Mouse (Mus musculus): ENCODE results near the gene Klra1. TPM values are rescaled to one million over a fixed set of nuclear protein-coding genes. Genes with fewer than 3 reads are reported as not detected.
"Not testable (repeated sequence)": the region's sequence is repeated elsewhere in the genome, so short reads cannot be mapped to it uniquely, and the experiment has no call there.

Gene Klra1
- total RNA-seq (2021) = not detected

DNA sequence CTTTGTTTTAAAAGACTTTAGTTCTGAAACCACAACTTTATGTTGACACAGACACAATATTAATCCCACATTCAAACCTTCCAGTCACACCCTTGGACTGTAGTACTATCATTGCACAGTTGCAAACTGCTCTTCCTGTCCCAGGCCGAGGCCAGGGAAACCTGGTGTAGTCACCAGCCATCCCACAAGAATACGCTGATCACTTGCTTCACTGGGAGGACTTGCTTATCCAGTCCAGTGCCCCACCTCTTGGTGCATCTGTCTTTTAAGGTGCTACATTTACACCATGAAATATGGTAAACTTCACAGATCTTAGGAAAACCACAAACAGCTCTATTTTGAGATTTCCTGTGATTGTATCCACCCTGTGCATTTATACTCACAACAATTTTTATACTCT is at the start of gene Klra1:
Gene Klra1 (minus strand): TSS at position 125 of the 400 bp plus-strand sequence.
- no peak for DNase-seq (ENCODE audit: low spot score in 2 of 2)
- intact Hi-C loops (cut with DNase I) = no loop called here

DNA sequence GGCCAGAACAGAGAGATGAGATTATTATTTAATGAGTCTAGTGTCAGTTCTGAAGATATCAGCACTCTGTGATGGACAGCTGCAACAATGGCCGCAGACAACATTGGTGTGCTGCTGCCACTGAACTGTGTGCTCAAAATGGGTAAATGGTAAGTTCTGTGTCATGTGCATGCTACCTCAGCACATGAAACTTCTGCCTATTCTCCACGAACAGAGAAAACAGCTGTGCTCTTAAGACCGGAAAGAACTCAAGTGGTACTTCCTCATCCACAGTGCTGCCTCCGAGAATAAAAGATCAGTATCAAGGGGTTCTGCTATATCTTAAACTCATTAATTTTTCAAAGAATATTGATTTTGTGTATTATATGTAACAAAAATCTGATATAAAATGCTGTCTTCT is 42.8 kb upstream of the Klra1 start:
- intact Hi-C loops (cut with DNase I) = no loop called here

DNA sequence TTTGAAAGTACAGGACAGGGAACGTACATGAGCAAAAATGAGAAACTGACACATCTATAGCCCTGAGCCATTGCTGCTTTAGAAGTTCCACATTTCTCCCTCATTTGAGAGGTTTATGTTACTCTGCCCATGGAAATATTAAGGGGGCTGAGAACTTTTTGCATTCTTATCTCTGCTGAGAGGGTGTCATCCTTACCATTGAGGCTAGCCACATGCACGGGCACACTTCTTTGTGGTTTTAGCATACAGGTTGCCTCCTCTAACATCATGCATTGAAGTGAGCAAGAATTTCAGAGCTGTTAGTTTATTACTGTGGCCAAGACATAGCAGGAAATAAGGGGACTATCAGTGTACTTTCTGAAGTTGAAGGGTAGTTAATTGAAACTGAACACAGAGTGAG is 32.5 kb upstream of the Klra1 start:
- intact Hi-C loops (cut with DNase I) = no loop called here

More for the DNA sequence above, 42.8 kb upstream of the Klra1 start:
- DNase-seq (ENCODE audit: low spot score in 2 of 2) = no peak

DNA sequence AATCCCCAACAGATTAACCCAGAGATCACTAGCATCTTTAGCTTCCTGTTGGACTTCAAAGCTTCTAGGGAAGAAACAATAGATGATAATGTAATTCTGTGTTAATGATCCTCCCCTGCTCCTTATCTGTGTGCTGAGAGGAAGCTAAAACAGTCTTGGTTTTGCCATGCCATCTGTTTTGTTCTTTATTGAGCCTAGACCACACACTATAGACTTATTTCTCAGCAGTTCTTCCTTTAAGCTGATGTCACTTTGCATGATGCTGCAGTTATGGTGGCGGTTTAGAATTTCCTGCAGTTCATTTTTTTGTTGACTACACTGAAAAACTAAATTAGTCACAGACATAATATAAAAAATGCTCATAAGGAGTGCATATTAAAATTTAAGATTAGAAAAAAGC is 18.2 kb upstream of the Klra1 start:
- intact Hi-C loops (cut with DNase I) = no loop called here
- no peak for DNase-seq (ENCODE audit: low spot score in 2 of 2)

More for the DNA sequence above, 32.5 kb upstream of the Klra1 start:
- DNase-seq (ENCODE audit: low spot score in 2 of 2) = no peak

DNA sequence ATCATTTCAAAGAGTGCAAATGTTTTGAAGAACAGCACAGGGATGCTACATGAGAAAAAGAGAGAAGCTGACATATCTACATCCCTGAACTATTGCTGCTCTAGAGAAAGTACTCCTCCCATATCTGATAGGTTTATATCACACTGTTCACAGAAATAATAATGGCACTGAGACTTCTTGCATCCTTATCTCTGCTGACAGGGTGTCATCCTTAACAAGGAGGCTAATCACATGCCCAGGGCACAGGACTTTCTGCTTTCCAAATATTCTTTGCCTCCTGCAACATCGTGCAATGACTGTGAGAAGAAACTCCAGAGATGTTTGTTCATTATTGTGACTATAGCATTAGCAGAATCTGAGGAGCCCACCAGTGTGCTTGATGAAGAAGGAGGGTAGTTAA is 871 bp downstream of the Klra1 start:
- DNase-seq (ENCODE audit: low spot score in 2 of 2) = no peak
- intact Hi-C loops (cut with DNase I) = no loop called here

- DNase-seq (ENCODE audit: low spot score in 2 of 2) = no peak
- intact Hi-C loops (cut with DNase I) = no loop called here
These were observed 4.3 kb downstream of the Klra1 start for GRCm38 (mm10) chr6:130382375-130382774.

- intact Hi-C loops (cut with DNase I); DNase-seq (ENCODE audit: low spot score in 2 of 2): not testable (repeated sequence)
These were observed 41.3 kb downstream of the Klra1 start for GRCm38 (mm10) chr6:130345381-130345780.

GRCm38 (mm10) chr6:130341973-130342372 is 44.7 kb downstream of the Klra1 start:
- DNase-seq (ENCODE audit: low spot score in 2 of 2); intact Hi-C loops (cut with DNase I): not testable (repeated sequence)

DNA sequence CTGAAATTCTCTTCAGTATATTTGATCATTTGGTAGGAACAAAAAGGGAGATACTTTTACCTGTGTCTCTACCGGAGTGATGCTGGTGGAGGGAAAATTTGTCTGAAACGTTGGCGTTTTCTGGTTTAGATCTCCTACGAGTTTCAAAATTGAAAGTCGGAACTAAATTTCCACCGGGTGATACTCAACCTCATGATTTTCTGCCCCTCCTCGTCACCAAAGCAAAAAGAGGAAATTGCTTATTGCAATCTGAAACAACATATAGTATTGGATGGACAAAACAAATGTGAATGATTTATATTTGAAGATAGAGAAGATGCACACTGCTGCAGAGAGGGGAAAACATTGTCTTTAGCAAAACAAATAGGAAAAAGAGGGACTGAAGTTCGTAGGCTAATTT is 49.3 kb downstream of the Klra1 start, which contains the start of gene Klra3:
Gene Klra3 (minus strand): TSS at position 164 of the 400 bp plus-strand sequence.
- intact Hi-C loops (cut with DNase I) = no loop called here
- DNase-seq (ENCODE audit: low spot score in 2 of 2) = no peak

Other genes with a start within 250 kb of the Klra1 start
- not detected for gene Klra9, start 193.8 kb downstream of the Klra1 start, total RNA-seq (2021)
- not detected for gene Klra7, start 153.6 kb downstream of the Klra1 start, total RNA-seq (2021)
- not detected for gene Klra10, start 104.9 kb downstream of the Klra1 start, total RNA-seq (2021)
- not detected for gene Klra3, start 49.3 kb downstream of the Klra1 start, total RNA-seq (2021)